Mouse (Mus musculus) forebrain, postnatal 0 days (tissue): ENCODE measurements at regions not wholly inside any gene's neighbourhood (a gene's known extent, or its start where the extent isn't known, plus 50 kb on each side); places are given as distances from the start of the nearest gene placed in this dataset.

Experiments used
- ATAC-seq: fragments of 200-750 bp; cut with Nextera tagmentation; 2 replicates; pipeline ENCODE4 v1.8.0; 2017; ENCODE audit warnings: mild to moderate bottlenecking, moderate library complexity
- DNase-seq: peaks from one replicate; pipeline ENCODE4 v3.0.0-alpha.2; 2015
- H3K27ac ChIP-seq: fragments of 300-500 bp; sonication (generic); 2 replicates; pipeline ENCODE4 v1.5.1; 2014; ENCODE audit warnings: low read depth, mild to moderate bottlenecking, antibody characterized with exemption, low read length, moderate library complexity, mixed read lengths
- H3K27me3 ChIP-seq: fragments of 300-500 bp; sonication (generic); 2 replicates; pipeline ENCODE4 v1.6.1; 2014; ENCODE audit warnings: mild to moderate bottlenecking, low read length, mixed read lengths; ENCODE audit not compliant: insufficient read depth
- H3K36me3 ChIP-seq: fragments of 300-500 bp; sonication (generic); 2 replicates; pipeline ENCODE4 v1.6.1; 2014; ENCODE audit warnings: mild to moderate bottlenecking, moderate library complexity; ENCODE audit not compliant: insufficient read depth
- H3K4me1 ChIP-seq: fragments of 300-500 bp; sonication (generic); 2 replicates; pipeline ENCODE4 v1.6.1; 2014; ENCODE audit warnings: antibody characterized with exemption; ENCODE audit not compliant: insufficient read depth
- H3K4me2 ChIP-seq: fragments of 300-500 bp; sonication (generic); 2 replicates; pipeline ENCODE4 v1.6.1; 2014; ENCODE audit warnings: low read depth, mild to moderate bottlenecking, moderate library complexity
- H3K4me3 ChIP-seq: fragments of 300-500 bp; sonication (generic); 2 replicates; pipeline ENCODE4 v1.5.1; 2014; ENCODE audit warnings: low read depth, low read length, mixed read lengths
- H3K9ac ChIP-seq: fragments of 300-500 bp; sonication (generic); 2 replicates; pipeline ENCODE4 v1.6.1; 2014; ENCODE audit warnings: mild to moderate bottlenecking
- H3K9me3 ChIP-seq: fragments of 300-500 bp; sonication (generic); 2 replicates; pipeline ENCODE4 v1.6.1; 2016; ENCODE audit warnings: low read length
- CTCF ChIP-seq: sonication (generic); IDR thresholded peaks from 2 replicates; pipeline ENCODE4 v1.5.1; 2016; ENCODE audit warnings: antibody characterized with exemption, control low read depth, low read depth
- WGBS: fragments of 180-500 bp; shearing (Covaris S2); extraction: QIAGEN DNeasy Blood & Tissue Kit; methylation state at CpG from one replicate; pipeline ENCODE4 v1.1.7; 2014; 5-methylcytosine and 5-hydroxymethylcytosine counted together

DNA sequence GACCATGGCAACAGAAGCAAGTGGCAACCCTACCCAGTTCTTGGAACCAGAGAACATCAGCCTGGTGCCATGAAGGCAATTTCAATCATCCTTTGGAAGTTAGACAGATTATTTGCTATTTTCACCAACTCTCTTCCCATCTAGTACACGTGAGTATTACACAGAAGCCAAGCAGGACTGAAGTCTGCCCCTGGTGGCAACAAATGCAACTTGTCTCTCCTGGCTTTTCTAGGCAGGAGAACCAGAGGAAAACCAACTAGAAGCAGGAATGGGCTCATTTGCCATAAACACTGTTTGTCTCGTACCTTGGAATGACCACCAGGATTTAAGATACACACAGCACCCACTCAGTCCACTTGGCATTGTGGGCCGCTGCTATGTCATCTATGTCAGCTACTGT, 224.1 kb upstream of the Arid1b start:
- H3K4me2 ChIP-seq = no peak overlapping the region
- no peak for DNase-seq
- H3K9ac ChIP-seq = no peak overlapping the region
- TF ChIP-seq CTCF = peak; percentile 56
- no peaks in the 10 kb centered on the region for H3K9me3 ChIP-seq
- no peak overlapping the region for H3K27ac ChIP-seq
- WGBS = 80% methylated on average over 3 of the region's 3 CpGs
- no peaks in the 10 kb centered on the region for H3K36me3 ChIP-seq
- H3K27me3 ChIP-seq = no peaks in the 10 kb centered on the region
- ATAC-seq = no peak
- no peaks in the 10 kb centered on the region for H3K4me1 ChIP-seq
- H3K4me3 ChIP-seq = no peak overlapping the region

DNA sequence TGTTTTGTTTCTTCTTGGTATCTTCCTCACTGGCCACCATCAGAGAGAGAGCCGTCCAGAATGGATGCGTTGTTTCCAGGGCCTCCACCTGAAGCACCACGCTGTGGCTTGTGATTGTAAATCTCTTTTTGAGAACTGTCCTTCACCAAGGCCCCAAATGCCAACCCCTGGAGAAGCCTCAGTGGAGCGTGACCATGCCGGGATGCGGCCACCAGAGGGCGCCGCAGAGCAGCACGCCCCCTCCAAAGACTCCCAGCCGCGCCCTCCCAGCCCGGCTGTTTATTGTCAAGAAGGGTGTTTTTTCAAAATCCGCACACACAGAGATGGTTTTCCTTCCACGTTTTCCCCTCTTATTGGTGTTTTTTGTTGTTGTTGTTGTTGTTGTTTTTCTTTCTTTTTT, 216.0 kb upstream of the Arid1b start:
- Histone ChIP-seq H3K4me1 (no peaks in the 10 kb centered on the region), H3K4me2 (no peak overlapping the region), H3K36me3 (no peaks in the 10 kb centered on the region), H3K4me3 (no peak overlapping the region), H3K27ac (no peak overlapping the region), H3K9me3 (no peaks in the 10 kb centered on the region), H3K27me3 (no peaks in the 10 kb centered on the region), H3K9ac (no peak overlapping the region)
- TF ChIP-seq CTCF = peak; percentile 90
- DNase-seq = peak; percentile 81
- 1% methylated on average over 14 of the region's 14 CpGs for WGBS
- peak; percentile 81 for ATAC-seq

DNA sequence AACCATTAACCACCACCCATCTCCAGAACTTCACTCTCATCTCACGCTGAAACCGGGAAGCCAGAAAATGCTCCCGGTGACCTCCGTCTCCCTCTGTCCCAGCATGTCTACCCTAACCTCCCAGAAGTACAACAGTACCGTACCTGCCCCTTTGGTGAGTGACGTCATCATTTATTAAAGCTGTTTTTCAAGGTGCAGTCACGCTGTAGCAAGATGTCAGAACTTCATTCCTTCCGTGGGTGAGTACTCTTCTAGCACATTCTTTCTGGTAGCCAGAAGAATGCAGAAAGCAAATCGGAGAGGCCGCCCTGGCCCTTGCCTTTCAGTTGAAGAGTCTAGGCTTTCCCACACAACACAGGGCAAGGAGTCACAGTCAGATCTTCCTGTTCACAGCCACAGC, 215.1 kb upstream of the Arid1b start:
- H3K27ac ChIP-seq = no peak overlapping the region
- TF ChIP-seq CTCF = no peak
- no peak for ATAC-seq

DNA sequence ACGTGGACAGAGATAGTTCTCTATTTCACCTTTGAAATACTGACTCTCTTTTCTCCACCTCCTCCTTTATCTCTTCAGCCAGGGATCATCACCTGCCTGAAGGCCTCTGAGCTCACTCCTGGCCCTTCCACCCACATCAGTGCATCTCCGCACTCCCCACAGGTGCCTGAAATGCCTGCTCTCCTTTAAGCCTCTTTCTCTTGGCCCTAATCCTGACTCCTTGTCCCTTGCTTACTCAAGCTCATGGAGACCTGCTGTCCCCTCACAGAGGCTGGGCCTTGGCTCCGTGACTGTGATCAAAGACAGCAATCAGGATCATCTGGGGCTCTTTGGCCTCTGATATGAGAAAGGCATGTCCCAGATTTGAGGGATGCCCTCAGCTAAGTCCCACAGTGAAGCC, 212.5 kb upstream of the Arid1b start:
- Histone ChIP-seq H3K4me1 (no peaks in the 10 kb centered on the region), H3K27ac (no peak overlapping the region), H3K27me3 (no peaks in the 10 kb centered on the region), H3K36me3 (no peaks in the 10 kb centered on the region), H3K4me3 (no peak overlapping the region), H3K9me3 (no peaks in the 10 kb centered on the region), H3K4me2 (no peak overlapping the region), H3K9ac (no peak overlapping the region)
- ATAC-seq = no peak
- no peak for DNase-seq
- WGBS = 85% methylated on average over 3 of the region's 3 CpGs
- no peak for TF ChIP-seq CTCF

More for the DNA sequence above, 215.1 kb upstream of the Arid1b start:
- no peaks in the 10 kb centered on the region for H3K9me3 ChIP-seq
- no peaks in the 10 kb centered on the region for H3K27me3 ChIP-seq
- no peaks in the 10 kb centered on the region for H3K4me1 ChIP-seq
- no peak overlapping the region for H3K4me2 ChIP-seq
- no peak for DNase-seq
- WGBS = 93% methylated on average over 10 of the region's 10 CpGs
- H3K36me3 ChIP-seq = no peaks in the 10 kb centered on the region
- no peak overlapping the region for H3K4me3 ChIP-seq
- no peak overlapping the region for H3K9ac ChIP-seq

DNA sequence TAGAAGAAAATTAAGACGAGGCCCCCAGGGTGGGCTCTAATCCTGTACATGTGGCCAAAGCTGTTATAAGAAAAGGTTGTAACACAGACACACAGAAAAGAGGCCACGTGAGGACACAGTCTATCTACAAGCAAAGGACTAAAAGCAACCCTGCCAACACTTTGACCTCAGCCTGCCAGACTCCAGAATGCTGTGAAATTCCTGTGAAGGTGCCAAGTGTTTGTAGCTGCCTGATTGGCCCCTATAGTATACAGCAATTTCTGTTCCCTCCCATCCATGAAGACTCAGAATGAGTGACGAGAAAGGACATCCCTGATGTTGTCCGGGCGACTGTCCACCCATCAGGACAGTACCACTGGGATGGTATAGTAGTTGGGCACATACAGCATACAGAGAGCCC, 209.8 kb upstream of the Arid1b start:
- TF ChIP-seq CTCF = no peak
- Histone ChIP-seq H3K4me1 (no peaks in the 10 kb centered on the region), H3K4me2 (no peak overlapping the region), H3K36me3 (no peaks in the 10 kb centered on the region), H3K4me3 (no peak overlapping the region), H3K27me3 (no peaks in the 10 kb centered on the region), H3K9ac (no peak overlapping the region), H3K27ac (no peak overlapping the region), H3K9me3 (no peaks in the 10 kb centered on the region)
- ATAC-seq = no peak
- DNase-seq = no peak
- WGBS = 61% methylated on average over 5 of the region's 5 CpGs

DNA sequence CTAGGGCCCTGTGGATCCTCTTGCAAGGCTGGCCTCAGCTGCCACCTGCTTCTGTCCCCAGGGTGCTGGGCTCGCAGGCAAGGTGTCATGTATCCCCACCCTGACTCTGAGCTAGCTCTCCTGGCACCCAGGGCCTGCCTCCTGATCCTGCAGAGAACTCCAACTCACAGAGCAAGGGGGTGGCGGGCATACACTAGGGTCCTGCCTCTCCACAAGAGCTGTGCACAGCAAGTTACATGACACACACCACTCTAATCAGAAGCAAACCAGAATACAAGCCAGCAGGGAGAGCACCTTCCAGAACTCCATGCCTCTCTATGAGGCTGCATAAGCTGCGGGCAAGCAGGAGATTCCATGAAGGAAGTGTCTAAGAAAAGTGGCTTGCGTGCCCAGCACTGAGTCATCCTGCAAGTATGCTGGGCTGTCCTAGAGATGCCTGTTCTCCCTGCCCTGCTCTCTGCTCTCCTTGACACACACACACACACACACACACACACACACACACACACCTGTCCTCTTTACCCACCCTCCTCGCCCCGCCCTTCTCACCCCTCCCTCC, 208.8 kb upstream of the Arid1b start:
- no peak overlapping the region for H3K27ac ChIP-seq
- WGBS = 79% methylated on average over 6 of the region's 6 CpGs
- H3K9me3 ChIP-seq = no peaks in the 10 kb centered on the region
- ATAC-seq = no peak
- no peaks in the 10 kb centered on the region for H3K4me1 ChIP-seq
- DNase-seq = no peak
- no peak overlapping the region for H3K4me3 ChIP-seq
- H3K36me3 ChIP-seq = no peaks in the 10 kb centered on the region
- H3K27me3 ChIP-seq = no peaks in the 10 kb centered on the region
- no peak overlapping the region for H3K4me2 ChIP-seq
- no peak overlapping the region for H3K9ac ChIP-seq
- no peak for TF ChIP-seq CTCF

DNA sequence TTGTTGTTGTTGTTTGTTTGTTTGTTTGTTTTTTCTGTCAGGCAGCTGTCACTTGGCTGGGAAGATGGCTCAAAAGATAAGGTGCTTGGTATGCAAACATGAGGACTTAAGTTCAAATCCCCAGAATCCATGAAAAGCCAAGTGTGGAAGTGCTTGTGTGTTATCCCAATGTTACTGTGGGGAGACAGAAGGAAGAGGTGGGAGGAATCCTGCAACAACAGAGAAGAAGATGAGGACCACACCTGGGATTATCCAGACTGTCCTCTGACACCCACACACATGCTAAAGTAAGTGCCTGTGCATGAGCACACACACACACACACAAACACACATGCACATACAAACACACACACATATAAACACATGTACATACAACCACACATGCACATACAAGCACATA, 207.6 kb upstream of the Arid1b start:
- H3K27ac ChIP-seq = no peak overlapping the region
- H3K4me2 ChIP-seq = no peak overlapping the region
- H3K27me3 ChIP-seq = no peaks in the 10 kb centered on the region
- no peak for TF ChIP-seq CTCF
- no peaks in the 10 kb centered on the region for H3K9me3 ChIP-seq
- no peaks in the 10 kb centered on the region for H3K36me3 ChIP-seq
- no peak overlapping the region for H3K4me3 ChIP-seq
- ATAC-seq (no peak), DNase-seq (no peak)
- no peak overlapping the region for H3K9ac ChIP-seq
- H3K4me1 ChIP-seq = no peaks in the 10 kb centered on the region

DNA sequence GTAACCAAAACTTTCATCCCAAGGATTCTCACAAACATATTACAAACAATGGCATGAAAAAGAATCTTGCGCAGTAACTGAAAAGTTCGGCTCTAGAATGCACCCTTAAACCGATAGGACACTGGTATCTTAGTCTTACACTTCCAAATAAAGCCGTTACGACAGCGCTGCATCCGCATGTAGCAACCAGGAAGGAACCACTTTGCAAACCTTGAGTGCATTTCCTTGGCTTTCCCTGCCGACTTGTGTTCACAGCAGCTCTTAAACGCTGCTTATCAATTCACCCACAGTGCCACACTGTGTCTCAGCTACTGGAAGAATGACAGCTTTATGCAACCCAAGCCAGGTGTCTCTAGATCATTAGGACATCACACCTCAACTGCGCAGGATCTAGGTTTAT, 202.3 kb upstream of the Arid1b start:
- WGBS = 79% methylated on average over 10 of the region's 10 CpGs
- DNase-seq = no peak
- no peaks in the 10 kb centered on the region for H3K27me3 ChIP-seq

More for the DNA sequence above, 202.3 kb upstream of the Arid1b start:
- H3K27ac ChIP-seq = no peak overlapping the region
- H3K4me2 ChIP-seq = no peak overlapping the region
- no peak overlapping the region for H3K9ac ChIP-seq
- no peak overlapping the region for H3K4me3 ChIP-seq
- H3K9me3 ChIP-seq = no peaks in the 10 kb centered on the region
- no peaks in the 10 kb centered on the region for H3K4me1 ChIP-seq
- no peak for ATAC-seq
- H3K36me3 ChIP-seq = no peaks in the 10 kb centered on the region
- TF ChIP-seq CTCF = no peak
